Mouse (Mus musculus): ENCODE measurements at regions not wholly inside any gene's neighbourhood (a gene's known extent, or its start where the extent isn't known, plus 50 kb on each side); places are given as distances from the start of the nearest gene placed in this dataset.

- TF ChIP-seq POLR2A (IDR thresholded peaks at IDR 0.05; ENCODE audit: borderline replicate concordance, extremely low read depth, insufficient read depth, insufficient read length, poor library complexity, severe bottlenecking) (no peak), CTCF (IDR thresholded peaks at IDR 0.05; ENCODE audit: borderline replicate concordance, extremely low read depth, insufficient read depth, insufficient read length) (no peak)
These were observed 250.8 kb downstream of the Tle4 start for GRCm38 (mm10) chr19:14347026-14347425.

GRCm38 (mm10) chr19:14347429-14347828 lies 250.4 kb downstream of the Tle4 start:
- TF ChIP-seq CTCF (IDR thresholded peaks at IDR 0.05; ENCODE audit: borderline replicate concordance, extremely low read depth, insufficient read depth, insufficient read length) (no peak), POLR2A (IDR thresholded peaks at IDR 0.05; ENCODE audit: borderline replicate concordance, extremely low read depth, insufficient read depth, insufficient read length, poor library complexity, severe bottlenecking) (no peak)

More at GRCm38 (mm10) chr19:14347026-14347425, 250.8 kb downstream of the Tle4 start:
- DNase-seq (ENCODE audit: low read depth), result no peak

GRCm38 (mm10) chr19:14349753-14350152 lies 248.1 kb downstream of the Tle4 start:
- DNase-seq (ENCODE audit: low read depth), result peak; percentile 24
- TF ChIP-seq CTCF (IDR thresholded peaks at IDR 0.05; ENCODE audit: borderline replicate concordance, extremely low read depth, insufficient read depth, insufficient read length) (no peak), POLR2A (IDR thresholded peaks at IDR 0.05; ENCODE audit: borderline replicate concordance, extremely low read depth, insufficient read depth, insufficient read length, poor library complexity, severe bottlenecking) (no peak)

More at GRCm38 (mm10) chr19:14347429-14347828, 250.4 kb downstream of the Tle4 start:
- DNase-seq (ENCODE audit: low read depth), result peak; percentile 35

GRCm38 (mm10) chr19:14351728-14352340 lies 246.0 kb downstream of the Tle4 start:
- no peak for DNase-seq (ENCODE audit: low read depth)
- TF ChIP-seq POLR2A (IDR thresholded peaks at IDR 0.05; ENCODE audit: borderline replicate concordance, extremely low read depth, insufficient read depth, insufficient read length, poor library complexity, severe bottlenecking) (no peak), CTCF (IDR thresholded peaks at IDR 0.05; ENCODE audit: borderline replicate concordance, extremely low read depth, insufficient read depth, insufficient read length) (no peak)

GRCm38 (mm10) chr19:14352551-14352950 lies 245.3 kb downstream of the Tle4 start:
- no peak for DNase-seq (ENCODE audit: low read depth)
- TF ChIP-seq CTCF (IDR thresholded peaks at IDR 0.05; ENCODE audit: borderline replicate concordance, extremely low read depth, insufficient read depth, insufficient read length), result no peak

- TF ChIP-seq CTCF (IDR thresholded peaks at IDR 0.05; ENCODE audit: borderline replicate concordance, extremely low read depth, insufficient read depth, insufficient read length) (no peak), POLR2A (IDR thresholded peaks at IDR 0.05; ENCODE audit: borderline replicate concordance, extremely low read depth, insufficient read depth, insufficient read length, poor library complexity, severe bottlenecking) (no peak)
- DNase-seq (ENCODE audit: low read depth), result no peak
These were observed 244.7 kb downstream of the Tle4 start for GRCm38 (mm10) chr19:14353151-14353550.

GRCm38 (mm10) chr19:14355128-14355527 lies 242.7 kb downstream of the Tle4 start:
- TF ChIP-seq POLR2A (IDR thresholded peaks at IDR 0.05; ENCODE audit: borderline replicate concordance, extremely low read depth, insufficient read depth, insufficient read length, poor library complexity, severe bottlenecking) (no peak), CTCF (IDR thresholded peaks at IDR 0.05; ENCODE audit: borderline replicate concordance, extremely low read depth, insufficient read depth, insufficient read length) (no peak)
- DNase-seq (ENCODE audit: low read depth), result peak; percentile 39

GRCm38 (mm10) chr19:14355946-14356345 lies 241.9 kb downstream of the Tle4 start:
- TF ChIP-seq CTCF (IDR thresholded peaks at IDR 0.05; ENCODE audit: borderline replicate concordance, extremely low read depth, insufficient read depth, insufficient read length) (no peak), POLR2A (IDR thresholded peaks at IDR 0.05; ENCODE audit: borderline replicate concordance, extremely low read depth, insufficient read depth, insufficient read length, poor library complexity, severe bottlenecking) (no peak)
- no peak for DNase-seq (ENCODE audit: low read depth)

GRCm38 (mm10) chr19:14360611-14361010 lies 237.2 kb downstream of the Tle4 start:
- TF ChIP-seq CTCF (IDR thresholded peaks at IDR 0.05; ENCODE audit: borderline replicate concordance, extremely low read depth, insufficient read depth, insufficient read length) (no peak), POLR2A (IDR thresholded peaks at IDR 0.05; ENCODE audit: borderline replicate concordance, extremely low read depth, insufficient read depth, insufficient read length, poor library complexity, severe bottlenecking) (no peak)
- DNase-seq (ENCODE audit: low read depth), result no peak

- DNase-seq (ENCODE audit: low read depth), result peak; percentile 49
- TF ChIP-seq CTCF (IDR thresholded peaks at IDR 0.05; ENCODE audit: borderline replicate concordance, extremely low read depth, insufficient read depth, insufficient read length) (no peak), POLR2A (IDR thresholded peaks at IDR 0.05; ENCODE audit: borderline replicate concordance, extremely low read depth, insufficient read depth, insufficient read length, poor library complexity, severe bottlenecking) (no peak)
These were observed 228.7 kb downstream of the Tle4 start for GRCm38 (mm10) chr19:14369098-14369604.

GRCm38 (mm10) chr19:14371360-14371759 lies 226.5 kb downstream of the Tle4 start:
- no peak for TF ChIP-seq CTCF (IDR thresholded peaks at IDR 0.05; ENCODE audit: borderline replicate concordance, extremely low read depth, insufficient read depth, insufficient read length)
- no peak for DNase-seq (ENCODE audit: low read depth)

GRCm38 (mm10) chr19:14373996-14374395 lies 223.9 kb downstream of the Tle4 start:
- TF ChIP-seq CTCF (IDR thresholded peaks at IDR 0.05; ENCODE audit: borderline replicate concordance, extremely low read depth, insufficient read depth, insufficient read length) (no peak), POLR2A (IDR thresholded peaks at IDR 0.05; ENCODE audit: borderline replicate concordance, extremely low read depth, insufficient read depth, insufficient read length, poor library complexity, severe bottlenecking) (no peak)
- DNase-seq (ENCODE audit: low read depth), result no peak
